Mouse (Mus musculus): ENCODE measurements at regions not wholly inside any gene's neighbourhood (a gene's known extent, or its start where the extent isn't known, plus 50 kb on each side); places are given as distances from the start of the nearest gene placed in this dataset.

GRCm38 (mm10) chr4:105704271-105704670, 85.4 kb upstream of the Gm12728 start:
- TF ChIP-seq EP300 (IDR thresholded peaks at IDR 0.05; ENCODE audit: low read depth in 1 of 2, low read length in 2 of 2) (no peak), CTCF (IDR thresholded peaks at IDR 0.05 in 2 of 3, conservative IDR thresholded peaks at IDR 0.05 in 1 of 3; ENCODE audit: control insufficient read depth in 1 of 3, insufficient read depth in 1 of 3, low read depth in 2 of 3, low read length in 3 of 3, poor library complexity in 1 of 3, severe bottlenecking in 1 of 3) (no peak), USF2 (IDR thresholded peaks at IDR 0.05; ENCODE audit: borderline replicate concordance in 1 of 2, insufficient read depth in 1 of 2, low read depth in 1 of 2, low read length in 2 of 2) (no peak)
